Mouse (Mus musculus): ENCODE measurements around the gene Fuk.
"Not testable (repeated sequence)": the region's sequence is repeated elsewhere in the genome, so short reads cannot be mapped to it uniquely, and the experiment has no call there.

Gene Fuk

DNA sequence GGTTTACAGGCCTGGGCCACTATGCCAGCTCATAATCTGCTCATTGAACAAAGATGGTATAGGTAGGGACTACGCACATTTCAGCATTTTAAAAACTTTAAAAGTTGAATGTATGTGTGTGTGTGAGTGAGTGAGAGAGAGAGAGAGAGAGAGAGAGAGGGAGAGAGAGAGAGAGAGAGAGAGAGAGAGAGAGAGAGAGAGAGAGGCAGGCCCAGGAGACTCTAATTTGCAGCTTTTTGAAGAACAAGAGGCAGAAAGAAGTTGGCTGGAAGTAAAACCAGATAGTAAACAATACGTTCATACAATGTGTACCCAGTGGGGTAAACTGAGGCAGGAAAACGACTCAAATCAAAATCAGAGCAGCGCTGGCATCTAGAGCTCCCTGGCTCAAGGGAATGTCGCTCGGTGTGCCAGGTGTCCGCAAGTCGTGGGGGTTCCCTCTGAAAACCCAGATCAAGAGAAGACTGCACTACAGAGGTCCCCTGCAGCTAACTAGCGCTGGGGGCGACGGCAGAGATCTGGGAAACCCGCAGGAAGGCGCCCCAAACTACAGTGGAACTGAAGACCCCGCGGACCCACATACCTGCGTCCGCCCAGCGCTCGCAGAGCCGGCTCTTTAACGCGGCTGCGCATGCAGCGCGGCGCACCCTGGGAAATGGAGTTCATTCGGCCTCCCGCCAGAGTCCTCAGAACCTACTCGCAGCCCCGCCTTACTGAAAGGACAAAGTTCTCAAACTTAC, at the start of gene Fuk:
TSS of gene Fuk (minus strand) at position 650 of the 740 bp plus-strand sequence.
- DNase-seq = peak; percentile 90

DNA sequence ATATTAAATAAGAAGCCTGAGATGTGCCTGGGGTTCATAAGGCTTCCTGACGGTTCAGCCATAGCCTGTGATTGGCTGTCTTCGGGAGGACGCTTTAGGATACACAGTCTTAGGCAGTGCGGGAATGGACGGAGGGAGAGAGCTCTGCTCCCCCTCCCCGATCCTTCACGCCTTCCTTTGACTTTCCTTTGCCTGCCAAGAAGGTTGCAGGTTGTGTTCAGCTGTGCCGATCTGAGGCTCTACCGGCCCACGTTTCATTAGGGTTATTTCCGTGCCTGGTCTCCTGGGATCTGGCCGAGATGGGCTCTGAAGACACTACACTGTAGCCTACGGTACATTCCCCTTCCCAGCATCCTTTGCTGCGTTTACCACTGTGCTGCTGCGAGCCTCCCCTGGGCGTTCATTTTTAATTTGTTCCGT, 47.8 kb upstream of the Fuk start:
- peak; percentile 70 for DNase-seq

- no peak for DNase-seq
These were observed 43.4 kb upstream of the Fuk start for GRCm38 (mm10) chr8:110945716-110946115.

- DNase-seq = peak; percentile 29
These were observed 42.1 kb upstream of the Fuk start for GRCm38 (mm10) chr8:110944276-110944876.

- DNase-seq = peak; percentile 90
These were observed 39.2 kb upstream of the Fuk start for GRCm38 (mm10) chr8:110941453-110941948.

GRCm38 (mm10) chr8:110940682-110941452, 38.6 kb upstream of the Fuk start:
- DNase-seq = no peak

DNA sequence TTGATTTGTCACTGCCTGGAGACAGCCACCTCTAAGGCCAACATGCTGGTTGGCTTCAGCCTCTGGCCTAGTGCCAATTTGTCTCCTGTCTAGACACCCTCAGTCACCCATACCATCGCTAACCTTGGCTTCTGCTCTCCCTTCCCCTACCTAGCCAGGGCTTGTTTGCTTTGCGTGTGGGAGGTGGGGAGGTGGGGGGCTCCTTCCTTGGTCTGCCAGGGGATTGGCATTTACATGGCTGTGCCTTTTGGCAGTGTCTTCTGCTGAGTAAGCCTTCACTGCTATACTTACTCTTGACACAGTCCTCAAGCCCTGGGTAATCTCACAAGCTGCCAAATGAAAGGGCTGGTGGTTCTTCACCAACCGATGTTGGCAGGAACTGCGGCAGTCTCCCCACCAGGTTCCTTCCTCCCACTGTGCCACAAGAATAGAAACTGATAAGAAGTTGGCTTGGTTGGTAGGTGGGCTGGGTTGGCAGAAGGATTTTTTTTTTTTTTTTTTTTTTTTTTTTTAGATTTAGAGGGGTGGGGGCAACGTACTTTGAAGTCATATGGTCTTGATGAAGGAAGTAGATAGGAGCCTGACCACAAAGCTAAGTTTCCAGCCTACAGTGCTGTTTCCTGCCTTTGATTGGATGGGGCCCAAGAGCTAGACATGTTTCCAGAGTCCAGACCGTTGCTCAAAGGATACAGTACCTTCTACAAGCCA, 36.7 kb upstream of the Fuk start:
- DNase-seq = peak; percentile 80

DNA sequence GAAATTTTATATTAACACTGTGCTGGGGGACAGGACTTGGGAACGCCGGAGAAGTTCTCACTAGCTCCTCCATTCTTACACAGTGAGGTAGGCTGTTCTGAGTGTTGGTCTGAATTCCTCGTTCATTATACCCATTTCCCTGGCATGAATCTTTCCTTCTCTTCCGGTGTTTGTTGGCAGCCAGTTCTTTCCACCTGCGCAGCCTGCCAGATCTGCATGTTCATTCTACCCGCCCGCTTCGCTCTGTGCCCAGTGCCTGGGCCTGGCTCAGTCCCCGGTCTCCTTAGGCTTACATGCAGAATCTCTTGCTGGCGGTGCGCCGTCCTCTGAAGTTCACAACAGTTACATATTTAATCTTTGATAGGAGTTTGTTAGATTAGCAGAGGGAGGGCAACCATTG, 33.9 kb upstream of the Fuk start:
- peak; percentile 29 for DNase-seq

DNA sequence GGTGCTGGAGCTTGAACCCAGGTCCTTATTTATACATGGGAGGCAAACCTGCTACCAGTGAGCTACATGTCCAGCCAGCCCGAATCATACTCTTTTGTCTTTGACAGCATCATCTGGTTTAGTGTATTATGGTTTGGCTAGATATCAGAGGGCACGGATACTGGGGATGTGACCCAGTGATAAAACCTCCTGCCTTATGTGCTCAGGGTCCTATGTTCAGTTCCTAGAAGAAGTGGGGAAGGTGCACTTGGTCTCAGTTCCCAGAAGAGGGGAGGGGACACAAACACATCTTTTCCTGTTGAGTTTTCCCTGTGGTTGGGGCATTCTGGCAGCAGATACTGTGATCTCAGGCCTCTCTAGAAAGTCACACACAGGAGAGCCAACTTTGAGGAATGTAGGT, 31.0 kb upstream of the Fuk start:
- DNase-seq = no peak

DNA sequence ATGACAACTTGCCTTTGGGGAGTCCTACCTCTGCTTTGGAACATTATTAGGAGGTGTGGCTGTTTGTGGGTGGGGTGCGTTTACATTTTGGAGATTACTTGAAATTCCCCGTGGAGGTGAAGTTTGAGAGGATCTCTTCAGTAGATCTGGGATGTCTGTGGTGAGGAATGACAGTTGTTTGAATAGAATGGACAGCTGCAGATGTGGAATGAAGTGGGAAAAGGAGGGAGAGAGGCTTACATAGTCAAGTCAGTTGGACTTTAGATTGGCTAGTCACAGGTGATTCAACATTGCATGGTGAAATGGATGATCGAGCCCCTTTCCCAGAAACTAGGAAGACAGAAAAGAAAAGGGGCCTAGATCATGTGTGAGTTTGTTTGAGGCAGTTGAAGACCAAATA, 30.2 kb upstream of the Fuk start:
- DNase-seq = no peak

- peak; percentile 88 for DNase-seq
These were observed 29.1 kb upstream of the Fuk start for GRCm38 (mm10) chr8:110931176-110931939.

GRCm38 (mm10) chr8:110929672-110930071, 27.4 kb upstream of the Fuk start:
- not testable (repeated sequence) for DNase-seq

DNA sequence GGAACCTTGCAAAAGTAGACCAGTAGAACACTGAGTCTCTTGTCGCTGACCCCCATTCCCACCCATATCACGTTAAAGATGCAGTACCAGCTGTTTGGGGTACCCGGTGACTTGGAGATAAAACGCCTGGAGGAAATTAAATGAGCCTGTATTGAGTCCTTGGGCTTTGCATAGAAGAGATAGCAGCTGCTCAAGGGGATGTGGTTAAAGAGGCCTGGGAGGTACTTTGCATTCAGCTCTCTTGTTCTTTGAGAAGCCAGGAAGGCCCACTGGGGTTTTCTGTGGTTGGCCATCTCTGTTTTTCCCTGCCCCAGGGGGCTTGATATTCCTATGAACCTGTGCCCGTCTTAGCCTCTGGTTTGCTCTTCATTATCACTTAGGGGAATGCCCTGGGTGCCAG, 26.8 kb upstream of the Fuk start:
- DNase-seq = no peak

- no peak for DNase-seq
These were observed 26.1 kb upstream of the Fuk start for GRCm38 (mm10) chr8:110928435-110928834.

GRCm38 (mm10) chr8:110926690-110927089, 24.4 kb upstream of the Fuk start:
- no peak for DNase-seq

- DNase-seq = no peak
These were observed 23.4 kb upstream of the Fuk start for GRCm38 (mm10) chr8:110925691-110926140.

- peak; percentile 49 for DNase-seq
These were observed 19.4 kb upstream of the Fuk start for GRCm38 (mm10) chr8:110921492-110922230.

- DNase-seq = no peak
These were observed 18.5 kb upstream of the Fuk start for GRCm38 (mm10) chr8:110920773-110921277.

GRCm38 (mm10) chr8:110920032-110920772, 17.9 kb upstream of the Fuk start:
- no peak for DNase-seq

GRCm38 (mm10) chr8:110919341-110920031, 17.2 kb upstream of the Fuk start, which contains the start of gene St3gal2:
St3gal2 (plus strand) TSS chr8:110919922.
- peak; percentile 95 for DNase-seq

All from lung, postnatal 36 days (tissue).